Mouse (Mus musculus) limb, embryonic 11.5 days (tissue): ENCODE results near the gene Plcb1. TPM values are rescaled to one million over a fixed set of nuclear protein-coding genes. Genes with fewer than 3 reads are reported as not detected.

ENCODE experiments used
- ATAC-seq: fragments of 200-750 bp; cut with Nextera tagmentation; 2 replicates; pipeline ENCODE4 v1.8.0; 2017; ENCODE audit warnings: low read depth; ENCODE audit not compliant: insufficient number of reproducible peaks, low FRiP score, low TSS enrichment
- DNase-seq: peaks from one replicate; pipeline ENCODE4 v3.0.0-alpha.2; 2015; ENCODE audit warnings: low spot score
- H3K27ac ChIP-seq: fragments of 300-500 bp; sonication (generic); replicated peaks from 2 replicates; pipeline ENCODE4 v1.5.1; 2014; ENCODE audit warnings: low read depth, mild to moderate bottlenecking, low read length
- H3K27me3 ChIP-seq: fragments of 300-500 bp; sonication (generic); 2 replicates; pipeline ENCODE4 v1.6.1; 2014; ENCODE audit warnings: mild to moderate bottlenecking, low read length, mixed read lengths; ENCODE audit not compliant: control insufficient read depth, insufficient read depth
- H3K36me3 ChIP-seq: fragments of 300-500 bp; sonication (generic); 2 replicates; pipeline ENCODE4 v1.6.1; 2014; ENCODE audit warnings: mild to moderate bottlenecking, low read length, moderate library complexity, mixed read lengths; ENCODE audit not compliant: control insufficient read depth, insufficient read depth
- H3K4me1 ChIP-seq: fragments of 300-500 bp; sonication (generic); 2 replicates; pipeline ENCODE4 v1.6.1; 2014; ENCODE audit warnings: low read length, mixed read lengths; ENCODE audit not compliant: control insufficient read depth, insufficient read depth
- H3K4me2 ChIP-seq: fragments of 300-500 bp; sonication (generic); 2 replicates; pipeline ENCODE4 v1.6.1; 2014; ENCODE audit warnings: low read depth, mild to moderate bottlenecking, moderate library complexity; ENCODE audit not compliant: severe bottlenecking
- H3K4me3 ChIP-seq: fragments of 300-500 bp; sonication (generic); 2 replicates; pipeline ENCODE4 v1.5.1; 2014; ENCODE audit warnings: low read depth, low read length
- H3K9ac ChIP-seq: fragments of 300-500 bp; sonication (generic); 2 replicates; pipeline ENCODE4 v1.6.1; 2014; ENCODE audit warnings: mild to moderate bottlenecking, low read length
- H3K9me3 ChIP-seq: fragments of 300-500 bp; sonication (generic); 2 replicates; pipeline ENCODE4 v1.6.1; 2016; ENCODE audit warnings: low read length; ENCODE audit not compliant: control insufficient read depth
- WGBS: fragments of 180-500 bp; shearing (Covaris S2); extraction: QIAGEN DNeasy Blood & Tissue Kit; methylation state at CpG from one replicate; pipeline ENCODE4 v1.1.7; 2014; 5-methylcytosine and 5-hydroxymethylcytosine counted together
- polyA plus RNA-seq: library from polyadenylated mRNA; unstranded; fragments of >200 nt; fragmentation: Nextera tagmentation; extraction: Ambion mirVana; gene quantifications from 2 replicates; pipeline ENCODE4 v1.2.1, GENCODE M21; 2014

Plcb1 gene
- polyA plus RNA-seq, 1 experiment from 2014 or later, result 10.4 TPM

DNA sequence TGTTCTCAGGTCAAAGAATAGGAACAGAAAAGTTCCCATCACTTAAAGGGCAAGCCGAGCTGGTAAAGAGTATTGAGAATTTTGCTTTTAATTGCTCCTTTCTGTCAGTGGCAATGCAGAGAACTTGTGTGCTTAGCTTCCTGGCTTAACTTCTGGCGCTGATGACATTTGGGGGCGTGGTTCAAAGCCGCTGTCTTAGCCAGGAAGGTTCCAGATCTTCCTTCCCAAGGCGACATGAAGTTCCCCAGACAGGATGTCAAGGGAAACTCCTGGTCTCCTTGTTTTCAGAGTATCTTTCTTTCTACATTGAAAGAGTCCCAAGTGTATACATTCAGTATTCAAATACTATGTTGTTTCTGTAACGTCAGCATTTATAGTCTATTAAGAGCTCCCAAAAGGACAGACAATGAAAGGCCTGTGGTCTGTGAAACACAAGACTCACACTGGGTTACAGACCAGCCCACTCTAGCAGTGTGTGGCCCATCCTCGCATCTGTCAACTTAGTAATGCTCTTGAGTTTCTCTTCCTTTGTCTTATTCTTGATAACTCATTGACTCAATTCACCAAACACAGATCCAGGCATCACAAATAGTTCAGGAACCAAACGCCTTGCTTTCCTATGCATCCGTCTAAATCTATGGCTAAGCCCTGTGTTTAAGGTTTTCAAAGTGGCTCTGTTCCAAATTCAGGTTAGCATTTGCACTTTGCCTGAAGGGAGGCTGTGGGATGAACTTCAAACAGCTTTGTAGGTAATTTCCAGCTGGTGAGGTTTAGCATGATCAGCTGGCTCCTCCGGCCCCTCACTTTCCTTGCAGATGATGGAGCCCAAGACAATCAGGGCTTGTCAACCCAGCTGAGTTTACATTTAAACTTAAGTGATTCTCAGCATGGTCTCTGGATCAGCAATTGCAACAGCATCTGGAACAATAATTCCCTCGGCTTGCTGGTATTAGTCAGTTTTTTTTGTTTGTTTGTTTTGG lies 418.6 kb downstream of the Plcb1 start:
- no peak for DNase-seq

DNA sequence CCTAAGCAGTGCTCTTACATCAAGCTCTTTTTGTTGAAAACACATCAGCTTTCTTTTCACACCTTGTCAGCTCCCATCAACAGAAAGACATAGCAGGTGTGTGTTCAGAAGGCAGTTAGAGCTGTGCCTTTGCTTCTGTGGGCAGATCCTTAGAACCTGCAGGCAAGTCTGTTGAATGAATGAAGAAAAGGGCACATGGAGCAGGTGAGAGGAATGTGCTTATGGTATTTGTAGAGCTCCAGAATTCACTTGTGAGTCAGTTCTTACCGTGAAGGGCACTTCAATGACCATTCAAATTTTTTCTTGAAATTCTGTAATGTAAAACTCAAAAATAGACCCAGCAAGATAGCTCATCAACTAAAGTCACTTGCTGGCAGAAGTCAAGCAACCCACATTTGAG lies 423.0 kb downstream of the Plcb1 start:
- Histone ChIP-seq H3K4me2 (no peak overlapping the region), H3K27ac (no peak overlapping the region), H3K4me3 (no peak overlapping the region), H3K9me3 (no peaks in the 10 kb centered on the region), H3K27me3 (no peaks in the 10 kb centered on the region), H3K9ac (no peak overlapping the region), H3K4me1 (no peaks in the 10 kb centered on the region), H3K36me3 (no peaks in the 10 kb centered on the region)
- DNase-seq (no peak), ATAC-seq (no peak)
- WGBS, result 100% methylated on average over 1 of the region's 1 CpGs

More for the DNA sequence above, 418.6 kb downstream of the Plcb1 start:
- H3K27ac ChIP-seq, result no peak overlapping the region
- no peaks in the 10 kb centered on the region for H3K9me3 ChIP-seq
- no peaks in the 10 kb centered on the region for H3K4me1 ChIP-seq
- no peak overlapping the region for H3K4me2 ChIP-seq
- 84% methylated on average over 11 of the region's 11 CpGs for WGBS
- no peak overlapping the region for H3K9ac ChIP-seq
- H3K36me3 ChIP-seq, result no peaks in the 10 kb centered on the region
- no peaks in the 10 kb centered on the region for H3K27me3 ChIP-seq
- no peak overlapping the region for H3K4me3 ChIP-seq
- ATAC-seq, result no peak

DNA sequence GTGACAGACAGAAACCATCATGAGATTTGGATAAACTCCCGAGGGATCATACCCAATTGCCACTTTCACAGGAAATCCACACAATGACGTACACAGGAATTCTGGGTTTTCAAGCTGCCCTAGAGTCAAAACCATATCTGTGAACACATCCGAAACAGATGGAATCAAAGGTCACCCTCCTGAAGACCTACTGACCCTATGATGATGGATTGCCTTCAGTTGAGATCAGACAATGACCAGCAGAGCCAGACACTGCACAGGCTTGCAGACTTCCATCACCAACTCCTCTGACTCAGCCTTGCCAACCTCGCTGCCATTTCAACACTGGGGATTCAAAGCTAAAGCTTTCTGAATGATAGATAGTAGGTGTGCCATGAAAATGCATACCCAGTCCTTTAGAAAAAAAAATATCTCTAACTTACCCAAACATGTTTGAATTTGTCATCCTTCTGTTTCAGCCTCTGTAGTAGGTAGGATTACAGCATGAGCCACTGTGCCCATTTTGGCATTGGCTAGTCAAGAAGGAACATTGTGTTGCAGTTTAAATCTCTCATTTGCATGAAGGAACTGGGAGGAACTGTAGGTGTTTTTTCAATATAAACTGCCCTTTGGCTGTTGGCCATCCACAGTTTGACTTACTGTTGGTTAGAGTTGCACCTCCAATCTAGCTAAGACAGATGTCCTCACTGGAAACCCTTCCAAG lies 429.0 kb downstream of the Plcb1 start:
- Histone ChIP-seq H3K27me3 (no peaks in the 10 kb centered on the region), H3K9me3 (no peaks in the 10 kb centered on the region), H3K4me3 (no peak overlapping the region), H3K4me1 (no peaks in the 10 kb centered on the region), H3K9ac (no peak overlapping the region), H3K36me3 (no peaks in the 10 kb centered on the region), H3K27ac (no peak overlapping the region), H3K4me2 (no peak overlapping the region)
- 48% methylated on average over 4 of the region's 4 CpGs for WGBS
- DNase-seq (no peak), ATAC-seq (no peak)

DNA sequence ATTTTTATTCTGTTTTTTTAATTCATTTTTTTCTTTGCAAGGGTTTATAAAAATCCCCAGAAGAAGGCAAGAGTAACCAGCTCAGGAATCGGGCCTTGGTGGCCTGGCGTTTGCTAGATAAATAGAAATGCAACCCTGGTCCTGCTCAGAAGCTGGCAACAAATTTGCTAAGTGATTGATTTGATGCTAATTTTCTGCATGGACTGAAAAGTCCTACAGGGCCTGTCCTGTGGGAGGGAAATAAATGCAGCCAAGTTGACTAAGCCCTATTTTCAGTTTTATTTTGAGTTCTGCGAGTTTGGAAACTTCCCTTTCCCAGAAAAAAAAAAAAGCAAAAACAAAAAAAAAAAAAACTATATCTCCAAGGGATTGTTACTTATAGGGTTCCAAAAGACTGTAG lies 433.5 kb downstream of the Plcb1 start:
- Histone ChIP-seq H3K4me3 (no peak overlapping the region), H3K36me3 (no peaks in the 10 kb centered on the region), H3K27ac (no peak overlapping the region), H3K27me3 (no peaks in the 10 kb centered on the region), H3K9ac (no peak overlapping the region), H3K4me2 (no peak overlapping the region), H3K4me1 (no peaks in the 10 kb centered on the region), H3K9me3 (no peaks in the 10 kb centered on the region)
- DNase-seq, result no peak
- no peak for ATAC-seq
- 79% methylated on average over 3 of the region's 3 CpGs for WGBS

DNA sequence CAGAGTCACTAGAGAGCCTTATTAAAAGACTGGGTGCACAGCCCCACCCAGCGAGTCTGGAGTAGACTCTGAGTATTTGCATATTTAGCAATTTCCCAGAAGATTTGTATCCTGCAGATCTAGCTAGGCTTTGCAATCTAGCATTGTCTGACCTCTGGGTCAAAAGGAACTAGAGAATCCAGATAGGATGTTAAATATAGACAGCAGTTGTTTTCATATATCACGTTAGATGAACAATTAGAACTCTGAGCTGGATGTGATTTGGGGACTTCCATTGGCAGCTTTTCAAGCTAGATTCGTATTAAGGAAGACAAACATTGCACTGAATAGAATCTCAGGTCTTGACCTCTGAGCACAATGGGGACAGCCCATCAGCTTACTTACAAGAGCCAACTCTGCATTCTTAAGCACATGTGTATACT lies 439.7 kb downstream of the Plcb1 start:
- Histone ChIP-seq H3K4me1 (no peaks in the 10 kb centered on the region), H3K27ac (no peak overlapping the region), H3K9ac (no peak overlapping the region), H3K4me2 (no peak overlapping the region), H3K27me3 (no peaks in the 10 kb centered on the region), H3K36me3 (no peaks in the 10 kb centered on the region), H3K4me3 (no peak overlapping the region), H3K9me3 (no peaks in the 10 kb centered on the region)
- DNase-seq, result no peak
- 81% methylated on average over 3 of the region's 3 CpGs for WGBS
- no peak for ATAC-seq

DNA sequence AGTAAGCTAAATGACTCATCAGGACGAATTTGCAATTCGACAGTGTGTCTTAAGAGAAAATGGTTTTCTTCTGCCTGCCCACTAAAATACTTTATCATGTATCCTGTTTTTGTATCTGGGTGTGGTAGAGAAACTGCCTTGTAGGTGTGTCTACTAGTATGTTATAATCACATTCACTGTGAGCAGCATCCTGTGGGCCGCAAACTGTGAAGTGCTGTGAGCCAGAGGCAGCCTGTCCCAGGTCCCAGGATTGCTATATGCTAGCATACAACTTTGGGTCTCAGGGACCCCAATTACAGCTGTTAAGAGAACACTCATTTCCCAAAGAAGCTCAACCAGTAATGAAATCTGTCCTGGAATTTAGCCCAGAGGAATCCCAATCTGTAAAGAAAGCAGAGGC lies 444.4 kb downstream of the Plcb1 start:
- no peak overlapping the region for H3K4me2 ChIP-seq
- H3K27ac ChIP-seq, result no peak overlapping the region
- no peak for ATAC-seq

DNA sequence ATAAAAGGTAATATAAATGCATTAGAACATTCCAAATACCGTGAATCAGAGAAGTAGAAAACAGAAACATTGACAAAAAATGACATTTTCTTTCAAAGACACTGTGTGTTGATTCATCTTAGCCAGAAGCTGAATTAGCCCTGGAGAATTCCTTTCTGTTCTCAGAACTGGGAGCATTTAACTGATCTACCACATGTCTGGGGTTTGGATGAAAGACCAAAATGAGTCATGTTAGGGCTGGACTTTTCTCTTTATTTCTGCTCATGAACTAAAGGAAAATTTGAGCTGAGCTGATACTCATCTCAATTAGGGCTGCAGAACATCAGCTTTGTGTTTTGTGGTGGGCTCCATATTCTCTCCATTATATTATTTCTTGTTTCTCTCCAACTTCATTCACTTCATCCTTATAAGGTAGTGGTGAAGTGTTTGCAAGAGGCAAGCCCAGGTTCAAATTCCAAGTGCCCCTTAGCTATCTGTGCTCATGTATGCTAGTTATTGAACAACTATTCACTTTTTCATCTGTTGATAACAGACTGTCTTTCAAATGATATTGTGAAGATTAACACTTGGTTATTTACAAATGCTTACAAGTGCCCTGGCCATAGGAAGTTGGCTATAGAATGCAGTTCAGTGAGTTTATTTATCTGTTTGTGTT lies 456.9 kb downstream of the Plcb1 start:
- Histone ChIP-seq H3K27me3 (no peaks in the 10 kb centered on the region), H3K4me3 (no peak overlapping the region), H3K9ac (no peak overlapping the region), H3K4me2 (no peak overlapping the region), H3K4me1 (no peaks in the 10 kb centered on the region), H3K9me3 (no peaks in the 10 kb centered on the region), H3K36me3 (no peaks in the 10 kb centered on the region), H3K27ac (no peak overlapping the region)
- ATAC-seq (no peak), DNase-seq (no peak)
- 93% methylated on average over 1 of the region's 1 CpGs for WGBS

More for the DNA sequence above, 444.4 kb downstream of the Plcb1 start:
- Histone ChIP-seq H3K4me3 (no peak overlapping the region), H3K4me1 (no peaks in the 10 kb centered on the region), H3K9ac (no peak overlapping the region), H3K9me3 (no peaks in the 10 kb centered on the region), H3K36me3 (no peaks in the 10 kb centered on the region), H3K27me3 (no peaks in the 10 kb centered on the region)
- WGBS, result 89% methylated on average over 3 of the region's 3 CpGs
- DNase-seq, result no peak

DNA sequence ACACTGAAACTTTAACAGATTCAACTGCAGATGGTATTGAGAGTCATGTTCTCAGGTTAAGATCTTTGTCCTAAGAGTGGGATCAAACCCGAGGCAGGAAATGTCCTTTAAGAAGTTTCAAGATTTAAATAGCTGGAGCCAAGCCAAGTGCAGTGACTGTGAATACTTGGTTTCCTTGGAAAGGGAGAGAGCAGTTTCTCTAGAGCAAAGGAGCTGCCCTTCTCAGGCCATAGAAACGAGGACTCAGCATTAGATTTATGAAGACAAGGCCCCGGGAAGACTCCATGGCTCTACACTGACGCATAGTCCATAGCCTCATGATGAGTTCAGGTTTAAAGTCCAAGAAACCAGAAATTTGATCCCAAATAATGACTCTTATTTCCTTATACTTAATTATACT lies 457.9 kb downstream of the Plcb1 start:
- WGBS, result 67% methylated on average over 4 of the region's 4 CpGs
- ATAC-seq (no peak), DNase-seq (no peak)
- Histone ChIP-seq H3K4me3 (no peak overlapping the region), H3K9ac (no peak overlapping the region), H3K27ac (no peak overlapping the region), H3K4me2 (no peak overlapping the region), H3K4me1 (no peaks in the 10 kb centered on the region), H3K9me3 (no peaks in the 10 kb centered on the region), H3K27me3 (no peaks in the 10 kb centered on the region), H3K36me3 (no peaks in the 10 kb centered on the region)
